Mouse (Mus musculus): ENCODE measurements around the gene Dync1i2. TPM values are rescaled to one million over a fixed set of nuclear protein-coding genes. Genes with fewer than 3 reads are reported as not detected.
A peak's percentile ranks its signal among the peaks of the same experiment; 100 is the strongest.

Dync1i2 gene
- polyA plus RNA-seq, 1 experiment from 2014 or later, result 80.9 TPM

DNA sequence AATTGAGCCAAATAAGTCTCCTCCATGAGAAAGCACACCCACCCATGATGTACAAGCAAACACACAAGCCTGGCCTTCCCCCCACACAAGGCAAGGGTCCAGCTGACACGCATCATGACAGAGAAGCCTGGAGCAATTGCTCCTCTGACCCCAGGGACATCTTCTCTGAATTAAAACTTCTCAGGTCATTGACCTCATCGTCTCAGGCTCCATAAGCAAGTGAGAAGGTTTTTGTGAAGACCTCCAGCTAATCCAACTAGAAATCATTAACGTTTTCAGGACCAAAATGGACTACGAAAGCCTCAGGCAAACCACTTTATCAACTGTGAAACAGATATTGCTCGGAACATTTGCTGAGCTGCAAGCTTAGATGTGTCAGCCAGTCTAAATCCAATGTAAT is 80.1 kb downstream of the Dync1i2 start:
- Histone ChIP-seq H3K4me3 (replicated peaks; ENCODE audit: low read depth, low read length) (no peak overlapping the region), H3K4me1 (replicated peaks; ENCODE audit: insufficient read depth, low read length) (no peaks in the 10 kb centered on the region; the same call in 1 of the 2 replicates), H3K4me2 (ENCODE audit: low read length) (no peak overlapping the region), H3K9me3 (replicated peaks; ENCODE audit: low read length) (no peaks in the 10 kb centered on the region), H3K27me3 (ENCODE audit: insufficient read depth, low read length) (no peaks in the 10 kb centered on the region), H3K36me3 (ENCODE audit: insufficient read depth, low read length) (peaks cover 10% of the 10 kb centered on the region; the same call in 1 of the 2 replicates), H3K27ac (peak overlapping the region; percentile 26; the same call in 1 of the 2 replicates), H3K9ac (ENCODE audit: low read depth, low read length) (no peak overlapping the region)
- TF ChIP-seq CTCF (IDR thresholded peaks at IDR 0.05; ENCODE audit: low read depth), result no peak
- ATAC-seq (replicated peaks; ENCODE audit: low FRiP score, low read depth) (no peak), DNase-seq (ENCODE audit: low spot score) (no peak)
- 34% methylated on average over 5 of the region's 5 CpGs for WGBS

DNA sequence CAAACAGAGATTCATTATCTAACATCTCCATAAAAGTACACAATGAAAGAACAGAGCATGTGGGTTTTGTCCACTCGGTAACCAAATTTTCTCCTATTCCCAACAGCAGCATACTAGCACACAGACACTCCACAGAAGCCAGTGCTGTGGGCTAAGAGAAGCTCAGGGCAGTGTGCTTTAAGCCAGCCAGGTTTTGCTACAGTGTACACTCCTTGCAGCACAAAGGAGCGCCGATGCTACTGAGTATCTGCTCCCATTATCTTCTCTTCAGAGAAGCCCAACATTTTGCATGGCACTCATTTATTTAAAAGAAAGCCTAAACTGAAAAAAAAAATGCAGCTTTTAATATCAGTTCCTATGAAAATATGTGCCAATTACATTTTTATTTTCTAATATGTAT is 82.5 kb downstream of the Dync1i2 start:
- Histone ChIP-seq H3K27me3 (ENCODE audit: insufficient read depth, low read length) (no peaks in the 10 kb centered on the region), H3K4me2 (ENCODE audit: low read length) (no peak overlapping the region), H3K9ac (ENCODE audit: low read depth, low read length) (no peak overlapping the region), H3K9me3 (replicated peaks; ENCODE audit: low read length) (no peaks in the 10 kb centered on the region), H3K4me1 (replicated peaks; ENCODE audit: insufficient read depth, low read length) (no peaks in the 10 kb centered on the region; the same call in 1 of the 2 replicates), H3K4me3 (replicated peaks; ENCODE audit: low read depth, low read length) (no peak overlapping the region), H3K27ac (no peak overlapping the region), H3K36me3 (ENCODE audit: insufficient read depth, low read length) (peaks cover 11% of the 10 kb centered on the region; the same call in 1 of the 2 replicates)
- 86% methylated on average over 3 of the region's 3 CpGs for WGBS
- DNase-seq (ENCODE audit: low spot score) (no peak), ATAC-seq (replicated peaks; ENCODE audit: low FRiP score, low read depth) (no peak)
- no peak for TF ChIP-seq CTCF (IDR thresholded peaks at IDR 0.05; ENCODE audit: low read depth)

DNA sequence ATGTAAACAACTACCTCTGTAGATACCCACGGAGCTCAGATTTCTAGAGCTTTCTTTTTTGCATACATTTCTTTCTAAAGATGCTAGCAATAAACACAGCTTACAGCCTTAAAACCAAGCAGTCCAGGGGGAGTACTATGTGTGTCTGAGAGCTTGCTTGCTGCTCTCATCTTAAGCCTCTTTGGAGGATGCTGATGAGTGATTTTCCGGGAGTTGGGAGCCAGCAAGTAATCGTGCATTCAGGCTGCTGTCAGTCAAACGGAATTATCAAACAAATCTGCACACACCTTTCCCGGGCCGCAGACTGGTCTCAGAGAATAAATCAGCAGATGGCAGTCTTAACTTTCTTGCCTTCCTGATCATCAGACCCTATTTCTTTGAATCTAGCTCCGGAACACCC is 83.0 kb downstream of the Dync1i2 start:
- Histone ChIP-seq H3K9me3 (replicated peaks; ENCODE audit: low read length) (no peaks in the 10 kb centered on the region), H3K4me3 (replicated peaks; ENCODE audit: low read depth, low read length) (no peak overlapping the region), H3K4me2 (ENCODE audit: low read length) (no peak overlapping the region), H3K9ac (ENCODE audit: low read depth, low read length) (no peak overlapping the region), H3K36me3 (ENCODE audit: insufficient read depth, low read length) (peaks cover 11% of the 10 kb centered on the region; the same call in 1 of the 2 replicates), H3K27me3 (ENCODE audit: insufficient read depth, low read length) (no peaks in the 10 kb centered on the region), H3K4me1 (replicated peaks; ENCODE audit: insufficient read depth, low read length) (no peaks in the 10 kb centered on the region; the same call in 1 of the 2 replicates), H3K27ac (no peak overlapping the region)
- no peak; the same call in 1 of the 2 replicates for TF ChIP-seq CTCF (IDR thresholded peaks at IDR 0.05; ENCODE audit: low read depth)
- 24% methylated on average over 7 of the region's 7 CpGs for WGBS
- DNase-seq (ENCODE audit: low spot score) (no peak), ATAC-seq (replicated peaks; ENCODE audit: low FRiP score, low read depth) (no peak)

DNA sequence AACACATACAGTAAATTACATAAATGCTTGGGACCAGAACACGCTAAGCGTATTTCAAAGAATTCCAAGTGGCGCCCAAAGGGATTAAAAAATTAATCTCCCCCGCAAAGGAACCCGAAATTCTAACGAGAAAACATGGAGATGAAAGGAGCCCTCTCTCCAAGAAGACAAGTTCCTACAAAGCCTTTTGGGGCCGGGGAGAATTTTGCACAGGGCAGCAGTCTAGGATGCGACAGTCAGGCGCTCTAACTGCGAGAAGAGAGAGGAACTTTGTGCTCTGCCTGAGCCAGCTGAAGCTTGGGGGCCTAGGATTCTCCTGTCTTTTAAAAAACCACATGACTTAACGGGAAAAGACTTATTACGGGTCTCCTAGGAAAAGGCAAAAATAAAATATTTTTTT is 84.3 kb downstream of the Dync1i2 start:
- Histone ChIP-seq H3K9ac (ENCODE audit: low read depth, low read length) (no peak overlapping the region), H3K9me3 (replicated peaks; ENCODE audit: low read length) (no peaks in the 10 kb centered on the region), H3K4me2 (ENCODE audit: low read length) (no peak overlapping the region), H3K4me3 (replicated peaks; ENCODE audit: low read depth, low read length) (no peak overlapping the region), H3K27me3 (ENCODE audit: insufficient read depth, low read length) (no peaks in the 10 kb centered on the region), H3K4me1 (replicated peaks; ENCODE audit: insufficient read depth, low read length) (no peaks in the 10 kb centered on the region; the same call in 1 of the 2 replicates), H3K36me3 (ENCODE audit: insufficient read depth, low read length) (peaks cover 11% of the 10 kb centered on the region; the same call in 1 of the 2 replicates), H3K27ac (no peak overlapping the region)
- ATAC-seq (replicated peaks; ENCODE audit: low FRiP score, low read depth), result no peak
- WGBS, result 84% methylated on average over 12 of the region's 12 CpGs
- no peak for DNase-seq (ENCODE audit: low spot score)
- no peak for TF ChIP-seq CTCF (IDR thresholded peaks at IDR 0.05; ENCODE audit: low read depth)

DNA sequence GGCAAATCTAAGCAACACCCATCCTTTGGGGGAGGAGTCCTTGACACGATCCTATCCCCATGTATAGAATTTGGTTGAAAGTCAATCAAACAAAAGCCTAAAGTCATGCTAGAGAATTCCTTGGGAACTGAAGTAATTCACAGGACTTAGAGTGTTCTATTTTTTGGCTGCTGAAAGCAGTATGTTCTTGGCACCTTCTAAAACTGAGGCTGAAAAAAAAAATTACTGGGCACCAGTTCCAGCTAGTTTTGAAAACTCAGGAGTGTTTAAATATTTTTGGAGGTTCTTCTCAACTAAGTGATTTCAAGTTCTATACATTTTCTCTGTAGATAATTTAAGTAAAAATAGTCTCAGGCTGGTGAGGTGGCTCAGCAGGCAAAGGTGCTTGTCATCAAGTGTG is 86.0 kb downstream of the Dync1i2 start:
- no peak overlapping the region for H3K4me2 ChIP-seq (ENCODE audit: low read length)
- TF ChIP-seq CTCF (IDR thresholded peaks at IDR 0.05; ENCODE audit: low read depth), result no peak
- DNase-seq (ENCODE audit: low spot score) (no peak), ATAC-seq (replicated peaks; ENCODE audit: low FRiP score, low read depth) (no peak)
- no peaks in the 10 kb centered on the region for H3K27me3 ChIP-seq (ENCODE audit: insufficient read depth, low read length)
- no peaks in the 10 kb centered on the region for H3K9me3 ChIP-seq (replicated peaks; ENCODE audit: low read length)
- WGBS, result 63% methylated on average over 1 of the region's 1 CpGs
- no peaks in the 10 kb centered on the region for H3K4me1 ChIP-seq (replicated peaks; ENCODE audit: insufficient read depth, low read length)
- H3K9ac ChIP-seq (ENCODE audit: low read depth, low read length), result no peak overlapping the region
- H3K4me3 ChIP-seq (replicated peaks; ENCODE audit: low read depth, low read length), result no peak overlapping the region
- peaks cover 11% of the 10 kb centered on the region; the same call in 1 of the 2 replicates for H3K36me3 ChIP-seq (ENCODE audit: insufficient read depth, low read length)
- H3K27ac ChIP-seq, result no peak overlapping the region

DNA sequence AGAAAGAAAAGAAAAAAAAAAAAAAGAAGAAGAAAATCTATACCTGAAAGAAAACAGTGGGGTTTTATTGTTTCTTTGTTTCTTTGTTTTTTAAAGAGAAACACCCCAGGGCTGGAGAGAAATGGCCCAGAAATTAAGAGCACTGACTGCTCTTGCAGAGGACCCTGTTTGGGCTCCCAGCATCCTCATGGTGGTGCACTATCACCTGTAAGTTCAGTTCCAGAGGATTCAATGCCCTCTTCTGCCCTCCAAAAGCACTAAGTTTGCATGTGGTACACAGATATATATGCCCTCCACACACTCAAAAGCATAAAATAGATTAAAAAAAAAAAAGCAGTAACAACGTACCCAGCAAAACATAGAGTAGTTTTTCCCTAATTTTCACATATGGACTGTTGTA is 87.2 kb downstream of the Dync1i2 start:
- no peak overlapping the region for H3K9ac ChIP-seq (ENCODE audit: low read depth, low read length)
- no peak overlapping the region for H3K4me2 ChIP-seq (ENCODE audit: low read length)
- no peak for TF ChIP-seq CTCF (IDR thresholded peaks at IDR 0.05; ENCODE audit: low read depth)
- H3K27me3 ChIP-seq (ENCODE audit: insufficient read depth, low read length), result no peaks in the 10 kb centered on the region
- ATAC-seq (replicated peaks; ENCODE audit: low FRiP score, low read depth) (no peak), DNase-seq (ENCODE audit: low spot score) (no peak)
- H3K4me1 ChIP-seq (replicated peaks; ENCODE audit: insufficient read depth, low read length), result no peaks in the 10 kb centered on the region
- H3K4me3 ChIP-seq (replicated peaks; ENCODE audit: low read depth, low read length), result no peak overlapping the region
- WGBS, result 93% methylated on average over 1 of the region's 1 CpGs
- no peak overlapping the region for H3K27ac ChIP-seq
- H3K9me3 ChIP-seq (replicated peaks; ENCODE audit: low read length), result no peaks in the 10 kb centered on the region
- H3K36me3 ChIP-seq (ENCODE audit: insufficient read depth, low read length), result peaks cover 11% of the 10 kb centered on the region; the same call in 1 of the 2 replicates

DNA sequence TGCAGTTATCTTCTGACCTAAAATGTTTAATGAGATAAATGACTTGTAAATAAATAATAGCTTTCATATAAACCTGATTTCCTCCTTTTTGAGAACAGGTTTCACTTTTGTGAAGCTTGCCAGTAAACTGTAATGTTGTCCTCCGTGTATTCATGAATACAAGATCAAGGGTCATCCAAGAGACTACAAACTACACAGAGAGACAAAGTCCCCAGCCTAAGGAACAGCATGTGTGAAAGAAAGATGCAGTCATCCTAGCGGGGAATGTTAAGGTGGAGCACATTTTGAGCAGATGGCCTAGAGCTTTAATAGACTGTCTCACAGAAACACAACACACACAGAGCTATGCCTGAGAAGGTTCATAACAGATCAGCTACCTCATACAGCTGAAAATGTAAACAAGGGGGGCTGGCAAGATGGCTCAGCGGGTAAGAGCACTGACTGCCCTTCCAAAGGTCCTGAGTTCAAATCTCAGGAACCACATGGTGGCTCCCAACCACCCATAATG is 90.7 kb downstream of the Dync1i2 start:
- Histone ChIP-seq H3K27me3 (ENCODE audit: insufficient read depth, low read length) (no peaks in the 10 kb centered on the region), H3K9ac (ENCODE audit: low read depth, low read length) (no peak overlapping the region), H3K4me3 (replicated peaks; ENCODE audit: low read depth, low read length) (no peak overlapping the region), H3K27ac (no peak overlapping the region), H3K36me3 (ENCODE audit: insufficient read depth, low read length) (no peaks in the 10 kb centered on the region), H3K9me3 (replicated peaks; ENCODE audit: low read length) (no peaks in the 10 kb centered on the region), H3K4me2 (ENCODE audit: low read length) (no peak overlapping the region), H3K4me1 (replicated peaks; ENCODE audit: insufficient read depth, low read length) (no peaks in the 10 kb centered on the region)
- TF ChIP-seq CTCF (IDR thresholded peaks at IDR 0.05; ENCODE audit: low read depth), result no peak
- ATAC-seq (replicated peaks; ENCODE audit: low FRiP score, low read depth), result peak; percentile 40; the same call in 1 of the 2 replicates
- WGBS, result 64% methylated on average over 3 of the region's 3 CpGs
- DNase-seq (ENCODE audit: low spot score), result no peak

Data from kidney, postnatal 0 days (tissue).